ENCODE assay signal across 8 mouse cellular contexts in genomic region chr1:182124924-182125368, GRCm38 (mm10). TPM values are rescaled to one million over a fixed set of nuclear protein-coding genes. Genes with fewer than 3 reads are reported as not detected.
DNase-seq lines count a peak whose midpoint lies in the region; ATAC-seq and TF ChIP-seq lines count a peak whose summit lies in the region.

No protein-coding gene starts in this region.

- TF ChIP-seq POLR2A in MEL (IDR thresholded peaks at IDR 0.05; ENCODE audit: control insufficient read depth in 1 of 2, insufficient read depth in 1 of 2, low read depth in 1 of 2, low read length in 2 of 2, poor library complexity in 1 of 2): peak; percentile 83 to 85; a peak in 3 of 4 replicates
- peak; percentile 41 for TF ChIP-seq POLR2A in thymus, adult 2 months (IDR thresholded peaks at IDR 0.05; ENCODE audit: control insufficient read depth, extremely low read depth, insufficient read depth, low read length, poor library complexity)

- H3K9me3 ChIP-seq in MEL (replicated peaks; ENCODE audit: insufficient read depth, low read length): no peaks in the 10 kb centered on the region
- no peaks in the 10 kb centered on the region for H3K9me3 ChIP-seq in forebrain, embryonic 15.5 days
- no peaks in the 10 kb centered on the region for H3K9me3 ChIP-seq in lung, embryonic 16.5 days (ENCODE audit: control insufficient read depth, low read length)

- peaks cover 0 to 5% of the 10 kb centered on the region in 2 experiments; a peak in 1 of 4 replicates for H3K4me1 ChIP-seq in MEL (ENCODE audit: control insufficient read depth in 1 of 2, insufficient read depth in 2 of 2, low read length in 2 of 2)
- peaks cover 22% of the 10 kb centered on the region for H3K4me1 ChIP-seq in forebrain, embryonic 15.5 days
- peaks cover 15% of the 10 kb centered on the region for H3K4me1 ChIP-seq in lung, embryonic 16.5 days (replicated peaks; ENCODE audit: control insufficient read depth, insufficient read depth, low read length)
- H3K4me1 ChIP-seq in thymus, adult 2 months (replicated peaks; ENCODE audit: control insufficient read depth, insufficient read depth, low read length): peaks cover 6% of the 10 kb centered on the region

- peak overlapping the region; percentile 59 for H3K4me2 ChIP-seq in forebrain, embryonic 15.5 days (replicated peaks)
- peak overlapping the region; percentile 65 for H3K4me2 ChIP-seq in lung, embryonic 16.5 days (ENCODE audit: low read depth, low read length)

- H3K4me3 ChIP-seq in MEL (ENCODE audit: control insufficient read depth in 1 of 2, insufficient read depth in 1 of 2, low read depth in 2 of 2, low read length in 2 of 2): peak overlapping the region; percentile 87 to 94
- peak overlapping the region; percentile 99 for H3K4me3 ChIP-seq in forebrain, embryonic 15.5 days
- peak overlapping the region; percentile 84 for H3K4me3 ChIP-seq in lung, embryonic 16.5 days (ENCODE audit: low read length)
- H3K4me3 ChIP-seq in thymus, adult 2 months (ENCODE audit: control insufficient read depth, insufficient read depth, low read length): peak overlapping the region; percentile 90

- H3K36me3 ChIP-seq in MEL (ENCODE audit: control insufficient read depth in 1 of 2, insufficient read depth in 2 of 2, low read length in 2 of 2): peaks cover 0 to 7% of the 10 kb centered on the region in 2 experiments
- H3K36me3 ChIP-seq in forebrain, embryonic 15.5 days: 0 out of 2 replicates have a peak, but pooled peaks cover 7% of the 10 kb centered on the region
- H3K36me3 ChIP-seq in lung, embryonic 16.5 days (ENCODE audit: control insufficient read depth, insufficient read depth, low read length): peaks cover 6% of the 10 kb centered on the region; the same call in 1 of the 2 replicates
- peaks cover 5% of the 10 kb centered on the region for H3K36me3 ChIP-seq in thymus, adult 2 months (ENCODE audit: control insufficient read depth, insufficient read depth, low read length)

- peak; percentile 96 for ATAC-seq in forebrain, embryonic 15.5 days (replicated peaks)
- ATAC-seq in lung, embryonic 16.5 days (ENCODE audit: low read depth): peak; percentile 97

- DNase-seq in MEL (ENCODE audit: low read depth, low spot score): peak; percentile 95
- DNase-seq in cerebellum, adult 11-12 months: peak; percentile 80
- peak; percentile 75 to 83 for DNase-seq in heart, postnatal 36 days
- DNase-seq in layer of hippocampus, adult 9-10 months (ENCODE audit: low spot score): peak; percentile 37
- DNase-seq in ovary, adult 18-20 months (ENCODE audit: low spot score): peak; percentile 72
- DNase-seq in thymus, adult 2 months: peak; percentile 86

- H3K9ac ChIP-seq in MEL (ENCODE audit: control insufficient read depth, low read depth, low read length, poor library complexity, severe bottlenecking): peak overlapping the region; percentile 95
- peak overlapping the region; percentile 77 for H3K9ac ChIP-seq in forebrain, embryonic 15.5 days (replicated peaks)
- H3K9ac ChIP-seq in lung, embryonic 16.5 days (ENCODE audit: low read length): peak overlapping the region; percentile 85

- peaks cover 0 to under 1% of the 10 kb centered on the region in 2 experiments; a peak in 2 of 4 replicates for H3K27me3 ChIP-seq in MEL (ENCODE audit: control insufficient read depth in 1 of 2, insufficient read depth in 2 of 2, low read length in 2 of 2)
- no peaks in the 10 kb centered on the region for H3K27me3 ChIP-seq in forebrain, embryonic 15.5 days
- H3K27me3 ChIP-seq in lung, embryonic 16.5 days (ENCODE audit: control insufficient read depth, insufficient read depth, low read depth, low read length): no peaks in the 10 kb centered on the region
- no peaks in the 10 kb centered on the region for H3K27me3 ChIP-seq in thymus, adult 2 months (ENCODE audit: control insufficient read depth, insufficient read depth, low read length)

- TF ChIP-seq CTCF in MEL (IDR thresholded peaks at IDR 0.05 in 2 of 3, conservative IDR thresholded peaks at IDR 0.05 in 1 of 3; ENCODE audit: control insufficient read depth in 1 of 3, insufficient read depth in 1 of 3, low read depth in 2 of 3, low read length in 3 of 3, poor library complexity in 1 of 3, severe bottlenecking in 1 of 3): no peak
- TF ChIP-seq CTCF in thymus, adult 2 months (IDR thresholded peaks at IDR 0.05; ENCODE audit: borderline replicate concordance, control insufficient read depth, extremely low read depth, insufficient read depth, low read length, poor library complexity): no peak

- no peak for TF ChIP-seq EP300 in MEL (IDR thresholded peaks at IDR 0.05; ENCODE audit: low read depth in 1 of 2, low read length in 2 of 2)

- TF ChIP-seq RAD21 in MEL (IDR thresholded peaks at IDR 0.05; ENCODE audit: low read depth, low read length): no peak

- H3K79me2 ChIP-seq in MEL (ENCODE audit: control insufficient read depth, insufficient read depth, low read length, poor library complexity): peaks cover 32% of the 10 kb centered on the region

- peak overlapping the region; percentile 56 for H3K27ac ChIP-seq in MEL (ENCODE audit: control insufficient read depth, low read depth, low read length)
- H3K27ac ChIP-seq in forebrain, embryonic 15.5 days (replicated peaks): peak overlapping the region; percentile 83
- H3K27ac ChIP-seq in lung, embryonic 16.5 days (ENCODE audit: low read length): peak overlapping the region; percentile 76
- peak overlapping the region; percentile 42 for H3K27ac ChIP-seq in thymus, adult 2 months (ENCODE audit: control insufficient read depth, insufficient read depth, low read length)

- intact Hi-C loops in heart, postnatal 36 days (cut with DNase I): loop anchor here (10.0 kb wide), 1 partner anchor 410 kb away; no protein-coding TSS in a partner anchor

- WGBS in forebrain, embryonic 15.5 days: under 1% methylated on average over 33 of the region's 33 CpGs
- 0% methylated on average over 33 of the region's 33 CpGs for WGBS in lung, embryonic 16.5 days
- 0% methylated on average over 33 of the region's 33 CpGs for WGBS in thymus, adult 2 months

TF ChIP-seq in MEL, 35 proteins besides CTCF, POLR2A, EP300 and RAD21:
- TF ChIP-seq NELFE (IDR thresholded peaks at IDR 0.05; ENCODE audit: low read depth, low read length): peak; percentile 84
- TF ChIP-seq ZKSCAN1 (IDR thresholded peaks at IDR 0.05; ENCODE audit: low read depth, low read length): no peak
- TF ChIP-seq ZMIZ1 (IDR thresholded peaks at IDR 0.05; ENCODE audit: low read depth, low read length): peak; percentile 67; the same call in 1 of the 2 replicates
- TF ChIP-seq SIN3A (IDR thresholded peaks at IDR 0.05; ENCODE audit: low read length): peak; percentile 51
- peak; percentile 1; the same call in 1 of the 2 replicates for TF ChIP-seq MAZ (IDR thresholded peaks at IDR 0.05; ENCODE audit: low read depth, low read length)
- peak; percentile 5; the same call in 1 of the 2 replicates for TF ChIP-seq TCF12 (IDR thresholded peaks at IDR 0.05; ENCODE audit: low read depth, low read length)
- TF ChIP-seq NRF1 (IDR thresholded peaks at IDR 0.05; ENCODE audit: insufficient read depth, low read depth, low read length, poor library complexity, severe bottlenecking): peak; percentile 15; the same call in 1 of the 2 replicates
- TF ChIP-seq ELF1 (IDR thresholded peaks at IDR 0.05; ENCODE audit: low read depth, low read length): peak; percentile 76
- no peak for TF ChIP-seq CHD2 (IDR thresholded peaks at IDR 0.05; ENCODE audit: low read length)
- no peak for TF ChIP-seq POLR2AphosphoS5 (IDR thresholded peaks at IDR 0.05; ENCODE audit: borderline replicate concordance, low read depth, low read length)
- peak; percentile 51 for TF ChIP-seq MXI1 (IDR thresholded peaks at IDR 0.05; ENCODE audit: low read depth, low read length)
- TF ChIP-seq TBP (IDR thresholded peaks at IDR 0.05; ENCODE audit: low read depth, low read length): peak; percentile 69; the same call in 1 of the 2 replicates
- TF ChIP-seq ZNF384 (IDR thresholded peaks at IDR 0.05; ENCODE audit: low read depth, low read length): 0 out of 2 replicates have a peak, but pooled peaks have one; percentile 20
- peak; percentile 88 for TF ChIP-seq HCFC1 (IDR thresholded peaks at IDR 0.05; ENCODE audit: low read depth, low read length)
- TF ChIP-seq POLR2AphosphoS2 (IDR thresholded peaks at IDR 0.05; ENCODE audit: low read length): peak; percentile 69; the same call in 1 of the 2 replicates
- no peak for TF ChIP-seq MAFK (IDR thresholded peaks at IDR 0.05; ENCODE audit: borderline replicate concordance, low read depth, low read length)
TF ChIP-seq in MEL: peak in this region for 12.

RNA-seq across cellular contexts. Expression of gene Srp9, which starts 0.4 kb away (rescaled TPM):
- 61.3 and 61.8 TPM in 2 replicates for total RNA-seq in MEL (2012; rRNA removed)
- 10 to 100 TPM in 1 of 2 experiments, not detected in 1; 49.7 TPM for polyA plus RNA-seq in MEL (2012; ENCODE audit: insufficient read depth in 1 of 2, insufficient read length in 2 of 2, low read depth in 1 of 2, low replicate concordance in 2 of 2, missing spikeins in 1 of 2)
- polyA plus RNA-seq in forebrain, embryonic 15.5 days (2015; fragmentation: Nextera tagmentation; extraction: Ambion mirVana): 127 and 133 TPM in 2 replicates
- total RNA-seq in heart, postnatal 36 days (2021): 10 to 100 TPM; 44.8 to 45.3 TPM
- polyA plus RNA-seq in lung, embryonic 16.5 days (2015; fragmentation: Nextera tagmentation; extraction: Ambion mirVana): 133 and 141 TPM in 2 replicates
- 44.6 and 53.6 TPM in 2 replicates for polyA plus RNA-seq in thymus, adult 2 months (2012; rRNA removed)

RNA-seq across cellular contexts. Expression of gene Vmn1r1, which starts 39.3 kb away (rescaled TPM):
- not detected in 2 replicates for total RNA-seq in MEL (2012; rRNA removed)
- under 1 TPM in 1 of 2 experiments, not detected in 1; 0.07 TPM for polyA plus RNA-seq in MEL (2012; ENCODE audit: insufficient read depth in 1 of 2, insufficient read length in 2 of 2, low read depth in 1 of 2, low replicate concordance in 2 of 2, missing spikeins in 1 of 2)
- polyA plus RNA-seq in forebrain, embryonic 15.5 days (2015; fragmentation: Nextera tagmentation; extraction: Ambion mirVana): not detected in 2 replicates
- not detected for total RNA-seq in heart, postnatal 36 days (2021)
- polyA plus RNA-seq in lung, embryonic 16.5 days (2015; fragmentation: Nextera tagmentation; extraction: Ambion mirVana): not detected in 2 replicates
- not detected in 2 replicates for polyA plus RNA-seq in thymus, adult 2 months (2012; rRNA removed)

Comparison
In these comparisons a context has a peak if more than half of its experiments do, and no peak if none do; other contexts are left out.
1. Peak in every context shown above with its lines: DNase-seq, ATAC-seq, H3K4me3 ChIP-seq and H3K27ac ChIP-seq.
2. DNase-seq: peak in every context shown above with its lines; median percentile 95 in MEL; 86 in thymus, adult 2 months; 80 in cerebellum, adult 11-12 months; 79 in heart, postnatal 36 days; 72 in ovary, adult 18-20 months; 37 in layer of hippocampus, adult 9-10 months.